Mouse (Mus musculus) gastrocnemius, postnatal 10 days (tissue): ENCODE results near the gene Prdx2. TPM values are rescaled to one million over a fixed set of nuclear protein-coding genes. Genes with fewer than 3 reads are reported as not detected.

ENCODE experiments used
- DNase-seq: peaks from one replicate; pipeline ENCODE4 v3.0.0; 2021; ENCODE audit warnings: mixed read lengths
- long read RNA-seq, 2 experiments: library from polyadenylated mRNA; stranded (forward); transcript quantifications; one replicate each; pipeline ENCODE4 v2.0.0; 2021
- total RNA-seq, 2 experiments: library from RNA; stranded (reverse); gene quantifications; 2 replicates each; pipeline ENCODE4 v1.2.3; 2021

The Prdx2 gene
- 100 to 1,000 TPM; 260 to 267 TPM for total RNA-seq
- long read RNA-seq, experiment 1, transcript Prdx2-208 (5 exons, 1,175 nt), result minor isoform, 6 of 221 reads
- long read RNA-seq, experiment 1, transcript Prdx2-201 (6 exons, 1,500 nt), result major isoform, 146 of 221 reads
- long read RNA-seq, experiment 1, transcript Prdx2-203 (6 exons, 1,612 nt), result minor isoform, 17 of 221 reads
- long read RNA-seq, experiment 1, partial matches to known transcripts, result 42 of 221 reads
- long read RNA-seq, experiment 1, other reads (novel, unspliced or antisense), result 7 of 221 reads
- long read RNA-seq, experiment 2, transcript Prdx2-203 (6 exons, 1,612 nt), result minor isoform, 13 of 267 reads
- long read RNA-seq, experiment 2, transcript Prdx2-201 (6 exons, 1,500 nt), result major isoform, 209 of 267 reads
- long read RNA-seq, experiment 2, partial matches to known transcripts, result 34 of 267 reads
- long read RNA-seq, experiment 2, other reads (novel, unspliced or antisense), result 7 of 267 reads

DNA sequence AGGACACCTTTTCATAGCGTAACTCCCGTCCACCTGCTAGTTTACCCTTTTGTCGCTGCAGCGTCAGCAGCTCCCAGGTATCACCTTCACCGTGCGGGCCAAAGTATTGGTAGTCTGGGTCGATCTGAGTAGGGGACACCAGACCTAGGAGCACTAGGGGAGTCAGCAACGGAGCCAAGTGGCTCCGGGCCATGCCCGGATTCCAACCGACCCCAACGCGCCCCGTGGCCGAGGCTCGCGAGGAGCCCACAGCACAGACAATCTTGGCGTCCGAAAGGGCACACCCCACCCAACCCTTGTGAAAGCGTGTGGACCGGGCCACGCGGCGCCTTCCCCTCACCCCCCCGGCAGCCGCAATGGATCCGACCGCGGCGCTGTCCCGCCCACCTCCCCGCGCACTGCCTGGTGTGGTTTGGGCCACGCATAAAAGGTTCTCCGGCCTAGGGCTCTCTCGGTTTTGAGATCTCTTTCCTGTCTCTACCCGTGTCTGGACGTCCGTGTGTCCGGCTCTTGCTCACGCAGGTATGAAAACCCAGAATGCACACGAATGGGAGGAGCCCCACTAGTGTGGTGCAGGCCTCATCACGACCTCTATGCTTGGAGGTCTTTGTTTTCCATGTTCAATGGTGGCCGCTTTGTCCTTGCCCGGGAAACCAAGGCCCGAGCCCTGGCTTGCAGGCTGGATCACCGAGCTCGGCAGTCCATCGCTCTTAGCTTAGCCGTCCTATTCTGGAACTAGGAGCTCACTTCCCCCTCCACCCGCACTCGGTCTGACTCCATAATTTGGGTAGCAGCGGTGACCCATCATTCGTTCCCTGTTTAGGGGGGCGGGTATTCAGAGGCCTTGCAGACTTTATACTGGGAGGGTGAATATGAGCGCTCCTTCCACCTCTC, at the start of gene Prdx2, which contains the start of the genes Gm49661 and Rnaseh2a:
Gene Prdx2 (plus strand): TSS at position 347 of the 894 bp plus-strand sequence.
Gene Gm49661 (minus strand): TSS at position 193 of the 894 bp plus-strand sequence.
Gene Rnaseh2a (minus strand): TSS at position 527 of the 894 bp plus-strand sequence.
- peak; percentile 76 for DNase-seq

DNA sequence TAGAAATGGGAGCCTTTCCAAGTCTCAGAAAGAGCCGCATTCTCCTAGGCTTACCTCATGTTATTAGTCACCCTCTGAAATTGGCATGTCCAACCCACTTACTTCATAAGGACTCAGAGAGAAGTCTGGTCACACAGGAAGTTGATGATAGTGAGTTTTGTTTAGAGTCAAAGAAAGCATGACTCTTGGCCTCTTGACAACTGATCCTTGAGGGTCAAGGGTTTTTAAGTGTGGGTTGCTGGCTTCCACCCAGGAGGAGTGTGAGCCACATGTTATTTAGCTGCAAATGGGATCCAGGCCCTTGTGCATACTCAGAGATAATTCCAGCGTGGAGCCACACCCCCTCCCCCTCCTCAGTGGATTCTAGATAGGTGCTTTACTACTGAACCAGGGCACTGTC, 47.8 kb upstream of the Prdx2 start:
- no peak for DNase-seq

DNA sequence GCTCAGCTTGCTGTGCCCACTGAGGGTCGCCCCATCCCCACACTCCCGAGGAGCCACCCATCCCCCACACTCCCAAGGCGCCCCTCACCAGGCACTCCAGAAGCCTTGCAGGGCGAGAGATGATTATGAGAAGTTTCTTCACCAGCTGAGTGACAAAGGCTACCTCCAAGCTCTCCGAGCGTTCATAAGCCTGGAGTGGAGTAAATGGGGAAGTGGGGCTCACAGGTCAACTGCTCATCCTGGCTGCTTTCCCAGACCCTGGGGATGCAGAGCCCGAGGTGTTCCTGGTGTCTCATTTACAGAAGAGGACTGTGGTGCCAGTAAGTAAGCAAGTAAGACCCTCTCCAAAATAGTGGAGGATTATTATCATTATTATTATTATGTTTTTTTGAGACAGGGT, 43.8 kb upstream of the Prdx2 start:
- DNase-seq, result no peak

DNA sequence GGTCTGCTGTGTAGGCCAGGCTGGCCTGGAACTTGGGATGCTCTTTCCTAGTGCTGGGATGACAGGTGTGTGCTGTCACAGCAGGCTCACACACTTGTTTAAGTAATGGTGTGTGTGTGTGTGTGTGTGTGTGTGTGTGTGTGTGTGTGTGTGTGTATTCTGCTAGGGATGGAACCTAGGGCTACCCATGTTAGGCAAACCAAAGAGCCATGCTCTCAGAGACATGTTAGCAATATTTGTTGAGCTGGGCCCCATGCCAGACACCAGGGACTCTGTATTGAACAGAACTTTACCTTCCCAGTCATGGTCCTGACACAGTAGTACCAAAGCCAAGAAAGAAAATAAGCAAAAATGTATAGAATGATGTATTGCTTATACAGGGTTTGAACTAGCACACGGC, 41.9 kb upstream of the Prdx2 start:
- DNase-seq, result no peak

DNA sequence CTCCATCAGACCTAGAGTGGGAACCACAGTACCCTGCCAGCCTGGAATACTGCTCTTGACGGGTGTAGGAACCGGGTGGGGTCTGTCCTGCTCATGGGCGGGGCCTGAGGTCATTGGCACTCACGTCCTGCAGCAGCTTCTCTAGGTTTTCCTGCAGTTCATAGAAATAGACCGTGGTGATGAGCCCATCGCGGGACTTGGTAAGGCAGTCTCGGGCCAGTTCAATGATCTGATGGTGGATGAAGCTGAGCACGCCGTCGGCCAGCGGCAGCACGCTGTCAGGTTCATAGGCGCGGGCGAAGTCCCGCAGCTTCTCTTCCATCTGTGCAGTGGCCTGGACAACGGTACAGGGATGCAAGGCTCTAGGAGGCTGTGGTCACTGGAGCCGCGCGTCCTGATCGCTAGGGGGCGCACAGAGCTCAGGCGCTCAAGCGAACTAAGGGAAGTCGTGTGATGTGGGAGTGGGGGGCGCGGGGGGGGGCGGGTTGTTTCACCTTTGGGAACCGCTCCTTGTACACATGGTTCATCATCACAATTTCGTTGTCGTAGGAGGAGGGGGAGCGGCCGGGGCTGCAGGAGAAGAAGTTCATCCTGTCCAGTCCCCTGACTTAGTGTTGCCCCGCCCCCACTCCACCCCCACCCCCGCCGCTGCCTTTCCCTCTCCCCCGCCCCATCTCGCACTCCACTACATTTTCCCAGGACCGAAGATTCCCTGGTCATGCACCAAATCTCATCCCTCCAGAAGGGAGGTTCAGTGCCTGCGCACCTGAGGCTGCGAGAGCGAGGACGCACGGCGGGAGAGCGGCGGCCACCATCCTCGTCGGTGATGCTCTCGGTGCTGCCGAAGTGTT, 40.7 kb upstream of the Prdx2 start:
- peak; percentile 74 for DNase-seq

DNA sequence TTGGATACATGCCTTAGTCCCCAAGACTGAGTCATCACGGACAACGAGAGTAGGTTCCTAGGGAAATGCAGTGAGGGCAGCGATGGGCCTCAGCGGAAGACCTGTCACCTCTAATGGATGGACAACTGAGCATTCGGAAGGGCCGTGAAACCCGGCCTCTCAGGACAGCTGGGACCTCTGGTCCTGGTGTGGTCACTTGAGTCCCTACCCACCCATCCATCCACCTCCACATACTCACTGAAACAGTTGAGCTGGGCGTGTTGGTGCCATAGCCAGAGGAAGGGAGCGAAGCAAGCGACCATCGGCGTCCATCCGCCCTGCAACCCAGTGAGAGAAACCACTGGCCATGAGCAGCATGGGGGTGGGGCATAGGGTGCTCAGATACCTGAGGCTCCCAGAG, 38.8 kb upstream of the Prdx2 start:
- DNase-seq, result no peak

DNA sequence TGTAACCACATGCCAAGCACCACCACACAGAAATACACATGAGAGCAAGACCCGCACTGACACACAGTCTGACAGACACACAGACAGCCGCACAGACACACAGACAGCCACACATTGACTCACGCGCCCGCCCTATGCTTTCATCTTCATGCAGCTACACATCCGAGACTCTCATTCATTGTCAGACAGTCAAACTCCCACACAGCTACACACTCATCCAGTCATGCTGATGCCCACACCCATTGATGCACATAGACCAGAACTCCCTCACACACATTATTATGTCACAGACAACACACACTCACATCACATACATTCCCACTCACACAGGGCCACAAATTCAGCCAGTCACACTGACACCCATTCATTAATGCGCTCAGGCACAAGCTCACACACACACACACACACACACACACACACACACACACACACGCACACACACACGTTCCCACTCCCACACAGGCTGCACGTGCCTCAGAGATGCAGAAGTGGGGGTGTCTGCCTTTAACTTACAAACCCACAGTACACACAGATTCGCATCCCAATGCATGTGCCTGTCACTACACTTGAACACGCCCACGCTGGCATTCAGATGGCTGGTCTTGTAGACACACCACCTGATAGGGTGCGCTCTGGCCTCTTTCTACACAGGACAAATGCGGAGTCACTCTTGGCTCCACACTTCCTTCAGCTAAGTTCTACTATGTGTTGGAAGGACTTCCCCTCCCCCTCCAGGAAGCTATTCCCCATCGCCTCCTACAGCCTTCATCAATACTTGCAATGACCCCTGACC, 35.4 kb upstream of the Prdx2 start:
- no peak for DNase-seq

DNA sequence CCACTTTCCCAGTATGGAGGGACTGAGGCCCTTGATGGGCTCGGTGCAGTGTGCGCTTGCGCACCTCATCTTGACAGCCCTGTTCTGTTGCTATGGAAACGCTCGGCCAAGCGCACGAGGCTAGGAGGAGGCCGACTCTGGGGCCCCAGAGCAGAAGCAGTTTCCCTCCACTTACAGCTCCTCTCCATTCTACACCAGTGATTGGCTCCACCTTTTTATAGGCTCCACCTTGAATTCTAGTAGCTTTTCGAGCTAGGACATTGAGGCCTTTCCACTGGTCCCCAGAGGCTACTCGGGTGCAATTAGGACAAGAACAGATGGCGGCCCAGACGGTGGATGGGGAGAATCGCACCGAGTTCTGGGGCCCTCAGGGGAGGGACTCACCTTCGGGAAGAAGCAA, 34.5 kb upstream of the Prdx2 start:
- no peak for DNase-seq

DNA sequence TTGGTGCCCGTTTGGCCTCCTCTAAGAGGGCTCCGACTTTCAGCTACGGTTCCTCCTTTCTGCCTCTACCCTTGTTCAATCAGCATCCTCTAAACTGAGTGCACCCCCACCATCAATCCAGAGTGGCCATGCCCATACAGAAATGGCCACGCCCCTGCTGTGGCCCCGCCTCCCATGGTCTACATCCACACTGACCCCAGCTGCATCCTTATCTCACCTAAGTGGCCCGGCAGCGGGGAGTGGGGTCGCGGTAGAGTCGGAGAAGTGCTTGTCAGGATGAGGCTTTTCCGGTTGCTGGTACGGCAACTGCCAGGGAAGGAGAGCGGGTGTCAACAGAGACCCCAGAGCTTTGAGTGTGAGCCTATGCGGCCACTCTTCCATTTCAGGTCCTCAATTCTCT, 33.9 kb upstream of the Prdx2 start:
- no peak for DNase-seq

DNA sequence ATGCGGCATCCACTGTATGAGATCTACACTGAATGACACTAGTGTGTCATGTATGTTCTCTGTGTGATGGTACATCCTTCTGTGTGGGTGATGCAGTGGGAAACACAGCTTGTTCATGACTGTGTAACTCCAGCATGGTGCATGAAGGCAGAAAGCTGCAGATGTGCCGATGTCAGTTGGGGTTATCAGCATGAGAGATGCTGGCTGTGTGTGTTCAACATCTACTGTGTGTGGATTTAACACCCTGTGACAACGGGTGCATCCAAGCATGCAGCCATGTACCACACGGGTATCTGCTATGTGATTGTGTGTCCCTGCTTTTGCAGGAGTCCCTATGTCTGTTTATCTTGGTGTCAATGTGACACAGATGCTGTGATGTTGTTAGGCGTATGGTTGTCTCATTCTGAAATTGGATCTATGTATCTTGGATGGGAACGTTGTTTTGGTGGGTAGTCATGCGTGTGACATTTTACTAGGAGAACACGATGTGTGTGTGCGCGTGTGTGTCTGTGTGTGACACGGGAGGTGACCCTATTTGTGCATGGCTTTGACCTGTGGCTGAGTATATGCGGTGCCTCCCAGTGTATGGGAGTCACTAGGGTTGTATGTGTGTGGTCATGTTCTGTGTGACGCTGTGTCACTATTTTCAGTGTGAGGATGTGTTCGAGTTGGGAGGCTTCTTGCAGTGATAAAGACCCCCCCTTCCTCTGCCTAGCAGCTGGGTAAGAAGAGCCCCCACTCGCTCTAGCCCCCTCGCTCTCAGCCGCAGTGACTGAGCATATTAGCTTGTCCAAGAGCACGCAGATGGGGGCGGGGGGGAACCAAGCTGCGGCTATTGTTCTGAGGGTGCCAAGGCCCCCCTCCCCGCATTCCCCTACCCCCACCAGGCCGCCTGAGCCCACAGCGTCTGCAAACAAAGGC, 33.1 kb upstream of the Prdx2 start:
- no peak for DNase-seq

DNA sequence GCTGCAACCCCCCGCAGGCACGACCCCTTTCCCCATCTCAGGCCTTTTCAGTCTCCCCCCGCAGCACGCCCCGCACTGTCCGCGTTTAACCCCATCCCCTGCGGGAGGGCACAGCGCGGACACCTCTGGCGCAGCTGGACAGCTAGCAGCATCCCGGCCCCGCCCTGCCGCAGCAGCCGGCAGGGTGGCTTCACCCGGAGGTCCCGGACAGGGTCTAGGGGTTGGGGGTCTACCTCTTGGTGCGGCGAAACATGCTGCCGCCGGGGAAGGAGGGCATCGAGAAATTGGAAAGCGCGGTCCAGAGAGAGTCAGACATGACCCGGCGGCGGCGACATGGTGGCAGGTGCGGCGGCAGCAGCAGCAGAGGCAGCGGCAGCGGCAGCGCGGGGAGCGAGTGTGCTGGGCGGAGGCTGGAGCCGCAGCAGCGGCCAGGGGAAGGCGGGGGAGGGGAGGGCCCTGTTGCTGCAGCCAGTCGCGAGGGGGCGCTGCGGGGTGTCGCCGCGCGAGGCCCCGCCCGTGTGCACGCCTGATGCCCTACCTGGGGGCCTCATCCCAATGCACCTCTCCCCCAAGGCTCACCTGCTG, 32.3 kb upstream of the Prdx2 start, which contains the start of gene Mast1:
Gene Mast1 (minus strand): TSS at position 398 of the 585 bp plus-strand sequence.
- DNase-seq, result peak; percentile 69

DNA sequence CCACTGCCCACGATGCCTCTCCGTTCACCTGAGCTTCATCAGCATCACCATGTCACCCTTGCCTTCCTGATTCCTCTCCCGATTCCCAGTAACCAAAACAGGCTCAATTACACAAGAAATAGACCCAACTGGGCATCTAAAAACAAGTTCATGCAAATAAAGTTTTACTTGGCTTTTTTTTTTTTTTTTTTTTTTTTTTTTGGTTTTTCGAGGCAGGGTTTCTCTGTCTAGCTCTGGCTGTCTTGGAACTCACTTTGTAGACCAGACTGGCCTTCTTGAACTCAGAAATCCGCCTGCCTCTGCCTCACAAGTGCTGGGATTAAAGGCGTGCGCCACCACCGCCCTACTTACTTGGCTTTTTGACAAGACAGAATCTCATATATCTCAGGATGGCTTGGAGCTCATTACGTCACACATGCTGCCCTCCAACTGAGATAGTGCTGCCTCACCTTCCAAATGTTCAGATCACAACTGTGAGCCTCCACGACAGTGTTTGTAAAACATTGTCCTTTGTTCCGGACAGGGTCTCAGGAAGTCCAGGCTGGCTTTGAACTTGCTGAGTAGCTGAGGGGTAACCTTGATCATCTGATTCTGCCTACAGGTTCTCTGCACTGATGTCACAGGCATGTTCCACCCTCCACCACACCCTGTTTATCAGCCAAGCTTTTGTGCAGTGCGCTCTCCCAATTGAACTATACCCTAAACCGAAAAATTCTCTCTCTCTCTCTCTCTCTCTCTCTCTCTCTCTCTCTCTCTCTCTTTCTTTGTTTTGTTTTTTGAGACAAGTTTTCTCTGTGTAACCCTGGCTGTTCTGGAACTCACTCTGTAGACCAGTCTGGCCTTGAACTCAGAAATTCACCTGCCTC, 31.5 kb upstream of the Prdx2 start:
- no peak for DNase-seq

DNA sequence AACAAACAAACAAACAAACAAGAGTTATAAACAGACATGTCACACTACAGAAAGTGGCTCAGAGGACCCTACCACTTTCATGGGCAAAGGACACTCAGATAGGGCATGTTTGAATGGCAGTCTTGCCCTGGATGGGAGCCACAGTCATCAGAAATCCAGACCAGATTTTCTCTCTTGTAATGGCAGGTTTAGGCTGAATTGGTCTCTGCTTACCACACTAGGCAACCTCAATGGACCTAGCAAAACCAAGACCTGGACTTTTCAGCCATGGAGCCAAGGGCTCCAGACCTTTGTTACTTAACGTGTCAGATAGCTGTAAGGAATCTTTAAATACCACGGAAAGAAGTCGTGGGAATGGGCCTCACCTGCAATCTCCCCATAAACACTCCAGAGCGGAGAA, 25.7 kb upstream of the Prdx2 start:
- DNase-seq, result no peak

DNA sequence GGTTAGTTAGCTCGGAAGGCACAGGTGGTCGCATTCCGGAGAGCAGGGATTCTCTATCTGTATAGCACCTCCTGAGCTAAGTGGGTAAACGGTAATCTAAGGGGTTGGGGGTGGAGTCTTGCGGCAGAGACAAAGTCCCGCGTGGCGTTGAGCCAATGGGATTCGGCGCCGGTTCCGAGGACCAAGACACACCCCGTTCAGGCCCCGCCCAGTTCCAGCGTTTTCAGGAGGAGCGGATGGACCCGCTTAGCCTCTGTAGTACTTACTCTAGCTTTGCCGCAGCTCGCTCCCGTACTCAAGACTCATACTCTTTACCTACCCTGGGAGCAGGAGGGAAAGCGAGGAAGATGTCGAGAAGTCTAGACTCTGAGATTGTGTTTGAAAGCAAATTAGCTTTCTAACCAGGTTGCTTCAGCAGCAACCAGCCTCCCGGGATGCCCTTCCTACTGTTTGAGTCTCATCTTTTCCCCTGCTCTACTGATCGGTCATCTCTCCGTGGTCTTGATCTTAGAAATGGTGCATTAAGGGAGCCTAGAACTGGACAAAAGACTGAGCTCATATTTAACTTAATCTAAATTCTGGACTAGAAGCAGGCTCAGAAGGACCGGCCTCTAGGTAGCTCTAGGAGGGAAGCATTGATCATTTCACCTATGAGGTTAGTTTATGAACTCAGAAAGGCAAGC, 24.8 kb upstream of the Prdx2 start:
- DNase-seq, result no peak

DNA sequence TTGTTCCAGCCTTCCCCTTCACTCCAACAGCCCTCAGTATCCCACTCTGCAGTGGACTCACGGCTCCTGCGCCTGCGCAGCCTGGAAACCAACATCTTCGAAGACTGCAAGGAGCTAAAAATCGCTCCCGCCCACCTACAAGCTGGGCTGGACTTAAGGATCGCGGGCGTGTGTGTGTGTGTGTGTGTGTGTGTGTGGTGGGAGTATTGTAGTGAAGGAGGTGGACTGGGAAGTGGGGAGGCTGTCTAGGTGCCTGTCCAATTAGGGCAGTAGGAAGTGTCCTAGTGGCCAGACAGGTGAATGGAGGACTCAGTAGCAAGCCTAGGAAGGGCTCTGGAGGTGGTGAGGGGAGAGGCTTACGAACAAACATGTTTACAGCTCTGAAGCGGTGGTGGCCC, 24.2 kb upstream of the Prdx2 start:
- DNase-seq, result no peak

DNA sequence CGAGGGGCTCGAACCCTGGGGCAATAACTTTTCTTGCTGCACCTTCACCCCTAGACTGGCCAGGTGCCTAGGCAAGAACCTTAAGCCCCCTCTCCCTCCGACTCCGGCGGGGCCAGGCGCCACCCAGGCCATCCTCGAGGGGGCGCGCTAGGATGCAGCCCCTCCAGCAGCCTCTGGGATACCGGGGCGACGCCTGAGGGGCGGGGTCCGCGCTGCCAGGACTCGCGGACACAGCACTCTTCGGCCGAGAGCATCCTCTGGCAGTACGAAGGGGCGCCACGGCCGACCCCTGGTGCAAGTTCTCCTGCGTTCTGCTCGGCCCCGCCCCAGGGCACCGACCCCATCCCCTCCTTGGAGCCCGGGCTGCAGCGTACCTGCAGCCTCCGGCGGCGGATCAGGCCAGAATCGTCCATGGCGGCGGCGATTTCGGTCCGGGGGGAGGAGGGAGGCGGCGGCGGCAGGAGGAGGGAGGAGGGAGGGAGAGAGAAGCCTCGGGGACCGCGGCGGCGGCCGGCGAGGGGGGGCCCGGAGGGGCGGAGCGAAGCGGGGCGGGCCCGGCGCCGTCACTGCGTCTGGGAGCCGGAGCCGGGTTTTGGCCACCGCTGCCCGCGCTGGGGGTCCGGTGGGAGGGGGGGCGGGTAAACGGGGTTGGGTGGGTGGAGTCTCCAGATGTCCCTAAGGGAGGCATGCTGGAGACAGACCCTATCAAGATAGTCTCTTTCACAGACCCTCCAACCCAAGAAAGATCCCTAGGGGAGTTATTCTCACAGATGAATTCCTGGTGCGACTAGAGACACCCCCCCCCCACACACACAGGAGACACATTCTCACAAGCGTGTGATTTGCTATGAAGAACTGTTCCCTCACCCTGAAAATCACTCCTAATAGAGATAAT, 23.5 kb upstream of the Prdx2 start:
- DNase-seq, result no peak
